Comparison of ENCODE assay signal across 8 mouse cellular contexts in genomic region chr4:150087161-150087889, GRCm38 (mm10). TPM values are rescaled to one million over a fixed set of nuclear protein-coding genes. Genes with fewer than 3 reads are reported as not detected.
DNase-seq lines count a peak whose midpoint lies in the region; ATAC-seq lines count a peak whose summit lies in the region.

Gene Gpr157, plus strand, starts transcription at chr4:150087365.

- peak; percentile 95 for DNase-seq in embryo, embryonic 10 days (ENCODE audit: low spot score)
- DNase-seq in gastrocnemius, postnatal 10 days: peak; percentile 91
- peak; percentile 93 for DNase-seq in induced T-regulatory cell, adult 2 months (ENCODE audit: low read depth)
- DNase-seq in left cerebral cortex, adult 9 months (ENCODE audit: low spot score in 2 of 2): peak; percentile 80 to 86
- DNase-seq in right cerebral cortex, postnatal 14 days: peak; percentile 84
- peak; percentile 87 to 94 for DNase-seq in urinary bladder, postnatal 36 days (ENCODE audit: low spot score in 2 of 2)

- peak; percentile 92 for ATAC-seq in activated CD4-positive, CD25-positive, alpha-beta regulatory T cell, adult 4 months
- peak; percentile 92 for ATAC-seq in megakaryocyte progenitor cell, adult 5-6 weeks (replicated peaks; ENCODE audit: poor library complexity)

RNA-seq across cellular contexts. Expression of gene Gpr157, which starts in this region (rescaled TPM):
- under 1 TPM; 0.33 to 0.42 TPM for polyA plus RNA-seq in activated CD4-positive, CD25-positive, alpha-beta regulatory T cell, adult 4 months (2017; shearing (Covaris generic))
- total RNA-seq in gastrocnemius, postnatal 10 days (2021): 10 to 100 TPM; 18.8 to 19.2 TPM
- 0.89 and 1.6 TPM in 2 replicates for total RNA-seq in megakaryocyte progenitor cell, adult 5-6 weeks (2015)
- total RNA-seq in megakaryocyte progenitor cell, adult 5-6 weeks (2017): 1.7 and 1.9 TPM in 2 replicates

Comparison
In these comparisons a context has a peak if more than half of its experiments do, and no peak if none do; other contexts are left out.
1. Peak in every context shown above with its lines: DNase-seq and ATAC-seq.
2. RNA of gene Gpr157 (total RNA-seq): 18.8 to 19.2 TPM in gastrocnemius, postnatal 10 days; 0.89 to 1.9 TPM in megakaryocyte progenitor cell, adult 5-6 weeks; every median in the first group is over 4 times any median in the second.
3. Peak in ATAC-seq in activated CD4-positive, CD25-positive, alpha-beta regulatory T cell, adult 4 months; RNA of the gene not detected or under 1 TPM.